Mouse (Mus musculus) inflammation-experienced regulatory T-cells, adult 16 weeks (primary cell): ENCODE data around the gene Bhmt2. TPM values are rescaled to one million over a fixed set of nuclear protein-coding genes. Genes with fewer than 3 reads are reported as not detected.

Source experiments
- polyA plus RNA-seq: library from polyadenylated mRNA; unstranded; fragments of 100-300 nt; shearing (Covaris generic); gene quantifications from one replicate; pipeline ENCODE4 v1.2.1, GENCODE M21; 2017

Gene Bhmt2
- not detected for polyA plus RNA-seq

DNA sequence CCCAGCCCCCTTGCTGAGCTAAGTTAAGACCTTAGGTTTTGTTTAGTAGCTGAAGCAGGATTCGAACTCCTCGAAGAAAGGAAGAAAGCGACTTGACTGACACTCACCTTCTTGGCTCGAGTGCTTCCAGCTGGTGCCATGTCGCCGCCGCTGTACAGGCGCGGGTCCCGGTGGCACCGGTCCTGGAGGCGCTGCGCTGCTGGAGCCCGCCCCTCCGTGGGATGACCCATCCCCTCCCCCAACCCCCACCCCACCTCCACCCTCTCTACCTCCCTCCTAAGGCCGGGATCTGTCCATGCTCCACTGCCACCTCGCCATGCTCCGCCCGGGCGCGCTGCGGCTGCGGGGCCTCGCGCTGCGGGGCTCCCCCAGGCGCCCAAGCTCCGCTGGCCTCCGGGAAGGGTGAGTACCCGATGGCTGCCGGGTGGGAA lies at the start of gene Bhmt2, which contains the start of gene Dmgdh:
Gene Bhmt2 (minus strand): TSS at position 172 of the 431 bp plus-strand sequence.
Gene Dmgdh (plus strand): TSS at position 303 of the 431 bp plus-strand sequence.

DNA sequence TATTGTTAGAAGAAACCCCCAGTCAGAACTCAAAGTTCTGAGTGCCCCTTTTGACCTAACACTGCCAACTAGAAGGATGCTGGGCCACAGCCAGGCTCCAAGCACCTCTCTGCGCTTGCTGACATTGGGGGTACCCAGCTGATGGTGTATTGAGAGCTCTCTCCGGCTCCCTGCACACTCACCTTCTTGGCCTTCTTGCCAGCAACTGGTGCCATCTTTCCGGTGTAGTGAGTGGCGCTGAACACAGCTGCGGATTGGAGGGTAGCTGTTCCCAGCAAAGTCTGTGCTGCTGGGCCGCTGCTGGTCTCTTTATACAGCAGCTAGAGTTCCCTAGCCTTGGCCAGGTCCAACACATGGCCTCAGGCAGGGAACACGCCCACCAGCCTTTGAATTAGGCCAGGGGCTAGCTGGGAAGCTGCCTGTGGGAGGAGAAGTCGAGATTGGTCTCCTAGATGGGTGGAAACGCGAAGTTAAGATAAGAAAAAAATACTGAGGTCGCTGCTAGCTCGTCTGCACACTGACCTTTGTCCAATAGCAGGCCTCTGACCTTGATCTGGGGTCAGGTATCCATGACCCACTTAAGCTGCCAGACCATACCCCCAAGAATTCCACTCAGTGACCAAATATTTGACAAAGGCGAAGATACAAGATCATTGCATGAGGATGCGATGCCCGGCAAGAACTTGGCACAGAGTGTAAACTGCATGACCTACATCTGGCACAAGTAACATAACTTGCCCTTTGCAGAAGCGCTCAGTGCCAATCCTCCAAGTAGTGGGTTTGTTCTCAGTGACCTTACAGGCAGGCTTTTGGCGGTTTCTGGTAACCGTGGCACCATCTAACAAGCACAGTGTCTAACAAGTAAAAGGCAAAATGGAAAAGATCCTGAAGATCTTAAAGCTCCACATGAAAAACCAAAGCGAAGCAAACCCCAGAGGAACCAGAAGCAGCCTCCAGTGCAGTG lies 36.5 kb downstream of the Bhmt2 start, which contains the start of gene Bhmt:
Gene Bhmt (minus strand): TSS at position 680 of the 964 bp plus-strand sequence.

Other genes with a start within 250 kb of the Bhmt2 start
- gene Jmy, start 174.5 kb downstream of the Bhmt2 start, polyA plus RNA-seq: 1.5 TPM
- 0.09 TPM for gene Bhmt, start 36.3 kb downstream of the Bhmt2 start, polyA plus RNA-seq
- not detected for gene Dmgdh, start 131 bp upstream of the Bhmt2 start, polyA plus RNA-seq
- 19.7 TPM for gene Arsb, start 97.3 kb upstream of the Bhmt2 start, polyA plus RNA-seq